Mouse (Mus musculus) skeletal muscle tissue, adult 2 months (tissue): ENCODE measurements around the gene Pigl.
A peak's percentile ranks its signal among the peaks of the same experiment; 100 is the strongest.

Experiments
- DNase-seq: peaks from one replicate; pipeline ENCODE4 v3.0.0-alpha.2; 2012; ENCODE audit warnings: low read depth, low spot score

Pigl gene

DNA sequence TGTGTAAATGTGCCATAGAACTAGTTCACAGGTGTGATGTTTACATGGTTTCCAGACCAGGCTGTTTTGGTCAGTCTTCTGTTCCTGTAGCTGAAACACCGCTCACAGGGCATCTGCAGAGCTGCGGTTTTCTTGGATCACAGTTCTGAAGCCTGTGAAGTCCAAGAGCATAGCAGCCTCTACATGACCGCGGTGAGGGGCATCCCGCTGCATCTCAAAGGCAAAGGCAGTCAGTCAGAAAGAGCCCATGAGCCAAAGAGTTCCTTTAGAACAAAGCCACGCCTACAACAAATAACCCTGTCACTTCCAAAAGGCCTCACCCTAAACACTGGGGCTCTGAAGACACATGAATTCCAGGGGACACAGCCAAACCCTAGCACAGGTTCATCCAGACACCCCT, 55.1 kb downstream of the Pigl start:
- DNase-seq = no peak

DNA sequence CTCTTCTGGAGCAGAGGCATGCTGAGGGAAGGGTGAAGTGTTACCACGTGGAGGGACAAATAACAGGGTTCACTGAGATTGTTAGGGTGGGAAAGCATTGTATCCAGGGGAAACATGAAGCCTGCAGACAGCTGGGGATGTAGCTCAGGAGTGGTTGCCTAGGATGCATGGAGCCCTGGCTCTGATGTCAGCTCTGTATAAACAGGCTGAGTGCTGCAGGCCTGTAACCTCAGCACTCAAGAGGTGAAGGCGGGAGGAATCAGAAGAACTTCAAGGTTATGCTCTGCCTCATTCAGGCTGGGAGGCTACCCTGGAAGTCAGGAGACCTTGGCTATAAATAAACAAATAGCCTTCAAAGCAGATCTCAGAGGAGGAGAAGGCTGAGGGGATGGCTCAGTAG, 60.7 kb downstream of the Pigl start:
- no peak for DNase-seq

GRCm38 (mm10) chr11:62522283-62522682, 64.0 kb downstream of the Pigl start:
- DNase-seq = no peak

- no peak for DNase-seq
These were observed 78.8 kb downstream of the Pigl start for GRCm38 (mm10) chr11:62537089-62537488.

GRCm38 (mm10) chr11:62537590-62537989, 79.3 kb downstream of the Pigl start:
- DNase-seq = no peak

GRCm38 (mm10) chr11:62538321-62539088, 80.2 kb downstream of the Pigl start:
- DNase-seq = no peak

- no peak for DNase-seq
These were observed 81.0 kb downstream of the Pigl start, which contains the start of gene Cenpv for GRCm38 (mm10) chr11:62539089-62539890. Cenpv (minus strand) TSS chr11:62539261.

DNA sequence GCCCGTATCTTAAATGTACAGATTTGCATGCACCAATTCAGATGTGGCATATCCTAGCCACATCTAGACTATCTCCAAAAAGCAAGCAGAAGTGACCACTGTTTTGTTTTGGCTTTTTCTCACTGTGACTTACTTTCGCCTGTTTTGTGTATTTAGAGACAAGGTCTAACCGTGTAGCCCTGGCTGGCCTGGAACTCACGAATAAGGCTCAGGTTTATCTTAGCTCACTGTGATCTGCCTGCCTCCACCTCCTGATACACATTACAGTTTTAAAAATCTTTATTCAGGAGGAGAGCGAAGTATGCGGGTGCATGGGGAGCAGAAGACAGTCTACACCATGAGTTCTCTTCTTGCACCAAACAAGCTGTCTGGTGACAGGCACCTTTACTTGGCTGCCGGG, 81.9 kb downstream of the Pigl start:
- DNase-seq = no peak

DNA sequence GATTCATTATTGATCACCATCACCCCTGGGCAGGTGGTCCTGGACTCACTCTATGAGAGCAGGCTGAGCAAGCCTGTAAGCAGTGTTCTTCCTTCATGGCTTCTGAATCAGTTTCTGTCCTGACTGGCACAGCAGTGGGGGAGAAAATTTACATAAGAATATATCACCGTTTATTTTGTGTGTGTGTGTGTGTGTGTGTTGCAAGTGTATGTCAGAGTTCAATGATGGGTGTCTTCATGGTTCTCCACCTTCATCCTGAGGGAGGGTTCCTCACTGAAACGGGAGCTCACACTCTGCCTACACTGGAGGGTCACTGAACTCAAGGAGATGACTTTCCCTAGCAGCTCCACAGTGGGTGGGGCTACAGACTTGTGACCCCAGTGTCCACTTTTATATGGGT, 82.7 kb downstream of the Pigl start:
- DNase-seq = no peak

GRCm38 (mm10) chr11:62541581-62541980, 83.3 kb downstream of the Pigl start:
- DNase-seq = no peak

- DNase-seq = no peak
These were observed 85.7 kb downstream of the Pigl start for GRCm38 (mm10) chr11:62543991-62544390.

DNA sequence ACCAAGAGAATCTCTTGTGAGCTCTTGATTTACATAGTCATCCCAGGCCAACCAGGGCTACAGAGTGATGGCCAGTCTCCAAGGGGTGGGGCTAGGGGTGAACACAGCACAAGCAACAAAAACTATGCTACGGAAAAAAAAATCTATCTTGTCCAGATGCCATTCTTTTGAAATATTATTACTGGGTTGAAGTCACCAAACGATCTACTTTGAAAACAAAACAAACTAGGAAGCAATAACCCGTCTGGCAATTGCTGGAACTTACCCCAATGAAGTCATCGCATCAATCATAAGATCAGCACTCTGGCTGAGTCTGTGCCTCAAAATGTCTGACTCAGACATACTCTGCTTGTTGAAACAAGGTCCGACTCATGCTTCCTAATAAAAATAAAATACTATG, 91.5 kb downstream of the Pigl start:
- peak; percentile 85 for DNase-seq

GRCm38 (mm10) chr11:62550227-62550685, 92.0 kb downstream of the Pigl start:
- peak; percentile 76 for DNase-seq

DNA sequence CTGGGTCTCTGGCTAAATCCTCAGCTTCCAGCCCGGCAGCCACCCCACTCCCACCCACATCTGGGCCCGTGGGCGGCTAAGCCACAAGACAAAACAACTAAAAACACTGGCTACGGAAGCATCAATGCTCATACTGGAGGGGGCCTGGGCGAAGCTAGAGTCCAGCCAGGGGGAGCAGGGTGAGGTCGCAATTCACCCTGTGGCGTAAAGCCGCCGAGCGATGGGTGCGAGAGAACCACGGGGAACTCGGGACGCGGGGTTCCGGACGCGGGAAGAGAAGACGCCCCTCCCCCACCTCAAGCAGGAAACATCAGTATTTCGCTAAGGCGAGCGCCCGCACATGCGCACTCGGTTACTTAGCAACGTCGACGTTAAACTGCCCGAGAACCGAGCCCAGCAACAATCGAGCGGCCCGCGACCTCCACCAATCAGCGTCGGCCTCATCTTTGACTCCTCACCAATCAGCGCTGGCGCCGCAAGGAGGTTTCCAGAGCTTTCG, 92.5 kb downstream of the Pigl start, which contains the start of gene Ubb:
Ubb (plus strand) TSS at position 445 of the 499 bp plus-strand sequence.
- DNase-seq = peak; percentile 100

DNA sequence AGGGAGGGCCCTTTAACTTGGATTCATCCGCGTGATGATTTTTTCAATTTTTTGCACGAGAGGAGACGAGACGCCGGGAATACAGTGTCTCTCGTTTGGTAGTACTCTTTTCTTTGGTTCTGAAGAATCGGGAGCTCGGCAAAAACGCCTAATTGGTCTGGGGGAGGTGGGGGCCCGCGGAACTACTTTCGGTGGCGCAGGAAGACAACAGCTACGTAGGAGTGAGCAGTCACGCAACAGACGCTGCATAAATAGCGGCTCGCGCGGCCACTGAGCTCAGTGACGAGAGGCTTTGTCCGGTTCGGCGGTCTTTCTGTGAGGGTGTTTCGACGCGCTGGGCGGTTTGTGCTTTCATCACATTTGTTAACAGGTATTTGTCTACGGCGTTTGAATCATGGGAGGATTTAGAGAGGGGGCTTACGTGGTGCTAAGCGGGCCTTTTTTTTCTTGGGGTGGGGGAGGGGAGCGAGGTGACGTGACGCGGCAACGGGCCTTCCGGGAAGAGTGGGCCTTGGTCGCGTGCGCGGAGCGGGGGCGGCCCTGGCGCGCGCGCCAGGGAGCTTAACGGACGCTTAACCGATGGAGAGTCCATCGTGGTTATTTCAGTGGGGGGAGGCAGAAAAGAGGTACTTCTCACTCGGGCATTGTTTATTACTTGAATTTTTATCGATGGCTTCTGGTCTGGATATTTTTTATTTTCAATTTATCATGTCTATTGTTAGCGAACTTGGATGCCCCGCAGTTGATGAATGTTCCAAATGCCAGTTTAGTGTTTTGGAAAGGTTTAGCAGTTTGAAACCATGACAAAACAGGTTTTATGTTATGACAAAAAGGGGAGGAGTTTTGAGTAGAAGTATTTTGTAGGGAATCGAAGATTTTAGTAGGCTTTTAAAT, 93.2 kb downstream of the Pigl start:
- peak; percentile 91 for DNase-seq

DNA sequence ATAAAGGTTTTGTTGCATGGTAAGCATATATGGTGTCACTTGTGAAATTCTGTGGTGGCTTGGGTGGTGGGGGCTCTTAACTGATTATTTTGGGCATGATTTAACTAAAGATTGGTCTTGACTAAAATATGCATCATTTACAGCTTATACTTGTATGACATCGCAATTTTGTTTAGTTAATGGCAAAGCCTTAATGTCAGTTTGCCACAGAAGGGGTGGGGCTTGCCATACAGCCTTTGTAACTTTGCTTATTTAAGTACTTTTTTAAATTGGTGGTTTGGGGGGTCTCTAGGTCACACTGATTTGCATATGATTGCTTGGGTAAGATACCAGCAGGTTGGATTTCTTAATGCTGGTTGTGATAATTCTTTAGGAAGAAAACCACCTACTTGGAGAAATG, 94.9 kb downstream of the Pigl start:
- DNase-seq = no peak

DNA sequence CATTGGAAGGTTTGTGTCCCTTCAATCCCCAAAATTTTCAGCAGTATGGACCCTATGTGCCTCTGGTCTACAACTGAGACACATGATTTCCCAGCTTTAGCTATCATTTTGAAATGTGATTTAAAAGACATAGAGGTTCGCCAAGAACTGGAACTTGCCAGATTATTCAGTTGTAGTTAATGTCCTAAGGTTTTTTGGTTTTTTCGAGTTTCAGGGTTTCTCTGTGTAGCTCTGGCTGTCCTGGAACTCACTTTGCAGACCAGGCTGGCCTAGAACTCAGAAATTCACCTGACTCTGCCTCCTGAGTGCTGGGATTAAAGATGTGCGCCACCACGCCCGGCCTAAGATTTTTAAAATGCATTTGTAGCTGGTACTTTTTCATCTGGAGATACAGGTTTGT, 95.4 kb downstream of the Pigl start:
- no peak for DNase-seq

DNA sequence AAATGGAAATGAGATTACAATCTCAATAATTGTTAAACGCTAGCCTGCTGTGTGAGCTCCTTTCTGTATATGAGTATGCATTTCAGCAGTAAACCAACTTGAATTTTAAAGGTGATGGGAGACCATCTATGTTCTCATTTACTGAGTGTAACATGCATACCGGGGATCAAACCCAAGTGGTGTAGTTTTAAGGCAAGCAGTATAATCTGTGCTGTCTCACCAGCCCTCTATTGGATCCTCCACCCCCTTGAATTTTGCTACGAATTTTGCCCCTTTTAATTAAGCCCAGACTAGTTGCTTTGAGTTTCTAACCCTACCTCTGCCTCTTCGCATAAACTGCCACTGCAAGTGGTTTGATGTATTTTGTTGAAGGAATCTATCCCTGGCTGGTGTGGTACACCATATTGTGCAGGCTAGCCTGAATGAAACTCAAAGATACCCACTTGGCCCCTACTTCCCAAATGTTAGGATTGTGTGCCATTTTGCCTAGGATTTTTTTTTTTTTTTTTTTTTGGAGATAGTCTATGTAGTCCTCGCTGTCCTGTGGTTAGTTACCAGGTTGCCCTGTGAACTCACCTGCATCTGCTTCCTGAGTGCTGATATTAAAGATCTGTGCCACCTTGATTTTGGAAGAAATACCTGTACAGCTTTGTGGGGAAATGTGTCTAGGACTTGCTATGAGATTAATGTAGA, 96.0 kb downstream of the Pigl start:
- no peak for DNase-seq

DNA sequence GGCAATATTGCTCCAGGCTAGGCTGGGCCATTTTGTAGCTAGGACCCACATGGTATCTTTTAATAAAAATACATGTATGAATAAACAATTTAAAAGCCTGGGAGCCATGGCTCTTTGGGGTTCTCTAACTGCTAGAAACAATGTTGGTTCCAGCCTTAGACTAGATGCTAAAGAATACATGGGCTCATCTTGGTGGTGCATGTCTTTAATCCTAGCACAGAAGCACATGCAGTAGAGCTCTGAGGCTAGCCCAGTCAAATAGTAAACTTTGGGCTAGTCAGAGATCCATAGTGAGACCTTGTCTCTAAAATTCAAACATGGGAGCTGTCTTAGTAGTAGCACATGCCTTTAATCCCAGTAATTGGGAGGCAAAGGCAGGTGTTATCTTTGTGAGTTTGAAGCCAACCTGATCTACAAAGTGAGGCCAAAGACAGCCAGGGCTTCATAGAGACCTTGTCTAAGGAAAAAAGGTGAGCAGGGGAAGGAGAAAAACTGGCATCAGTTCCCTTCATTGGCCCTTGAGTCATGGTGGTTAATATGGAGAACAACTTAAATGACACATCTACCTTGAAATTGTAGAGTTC, 96.8 kb downstream of the Pigl start:
- DNase-seq = no peak

DNA sequence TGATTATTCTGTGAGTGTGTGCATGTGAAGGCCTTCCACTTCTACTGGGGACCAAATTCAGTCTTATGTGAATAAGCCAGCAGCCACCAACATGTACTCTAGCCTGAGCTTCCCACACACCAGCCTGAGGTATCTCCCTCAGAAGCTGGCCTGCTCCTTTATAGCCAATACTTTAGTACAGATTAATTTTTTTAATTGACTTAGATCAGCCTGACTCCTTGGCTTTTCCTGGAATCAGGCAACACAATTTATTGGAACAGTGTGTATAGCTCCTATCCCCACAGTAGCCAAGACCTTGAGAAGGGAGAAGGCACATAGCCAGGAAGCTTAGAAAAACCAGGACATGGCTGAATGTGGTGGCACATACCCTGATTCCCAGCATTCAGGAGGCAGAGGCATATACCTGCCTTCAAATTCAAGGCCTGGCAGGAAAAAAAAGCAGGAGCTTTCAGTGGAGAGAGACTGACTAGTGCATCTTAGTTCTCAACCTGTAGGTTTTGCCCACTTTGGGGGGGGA, 97.7 kb downstream of the Pigl start:
- DNase-seq = no peak
